Mouse (Mus musculus) erythroid progenitor cell, adult 5-6 weeks (primary cell): ENCODE measurements around the gene Klk1b3. TPM values are rescaled to one million over a fixed set of nuclear protein-coding genes. Genes with fewer than 3 reads are reported as not detected.
"Not testable (repeated sequence)": the region's sequence is repeated elsewhere in the genome, so short reads cannot be mapped to it uniquely, and the experiment has no call there.

Experiments
- ATAC-seq: replicated peaks from 2 replicates; pipeline ENCODE4 v1.8.0; 2016; ENCODE audit warnings: moderate number of reproducible peaks, mild to moderate bottlenecking, moderate TSS enrichment, inconsistent platforms; ENCODE audit not compliant: poor library complexity, low FRiP score, severe bottlenecking
- total RNA-seq, 2 experiments: library from RNA; stranded (forward) in 1 of 2; stranded (reverse) in 1 of 2; fragments of 150-400 nt in 1 of 2; fragments of 186-747, 209-891 nt in 1 of 2; gene quantifications; 2 replicates each; pipeline versions ENCODE4 v1.2.3 to v1.2.4; 2015 to 2017; ENCODE audit warnings: low replicate concordance in 2 of 2

Gene Klk1b3
- total RNA-seq, 2 experiments from 2014 or later = not detected

DNA sequence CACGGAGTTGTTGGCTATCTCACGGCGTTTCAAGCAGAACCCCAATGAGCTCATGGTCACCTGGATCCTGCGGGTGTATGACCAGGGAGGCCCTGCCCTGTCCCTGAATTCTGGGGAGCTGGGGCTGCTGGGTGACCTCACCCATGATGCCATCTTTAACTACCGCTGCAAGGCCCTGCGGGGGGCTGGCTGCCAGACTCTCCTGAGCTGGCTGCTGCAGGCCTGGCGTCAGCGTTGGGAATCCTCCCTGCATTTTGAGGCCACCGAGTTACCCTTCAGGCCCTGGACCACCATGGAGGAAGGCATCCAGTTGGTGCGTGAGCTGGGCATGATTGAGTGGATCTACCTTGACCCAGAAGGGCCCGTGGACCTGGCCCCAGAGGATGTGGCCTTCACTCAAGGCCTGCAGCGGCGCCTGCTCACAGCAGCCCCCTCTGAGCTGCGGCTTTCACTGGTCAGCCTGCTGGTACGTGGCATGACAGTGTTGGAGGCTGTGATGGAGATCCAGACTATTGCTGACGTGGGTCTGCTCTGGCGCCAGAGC is 52.8 kb downstream of the Klk1b3 start:
- ATAC-seq = not testable (repeated sequence)

Other genes starting within 250 kb of the Klk1b3 start
- gene Klk1b8, start 247.5 kb upstream of the Klk1b3 start, total RNA-seq (2015; ENCODE audit: low replicate concordance) = not detected in 2 replicates
- not detected in 2 replicates for gene Klk1b8, start 247.5 kb upstream of the Klk1b3 start, total RNA-seq (2017; ENCODE audit: low replicate concordance)
- not detected in 2 replicates for gene Klk1b1, start 231.4 kb upstream of the Klk1b3 start, total RNA-seq (2015; ENCODE audit: low replicate concordance)
- gene Klk1b1, start 231.4 kb upstream of the Klk1b3 start, total RNA-seq (2017; ENCODE audit: low replicate concordance) = not detected in 2 replicates
- gene Klk1b9, start 222.1 kb upstream of the Klk1b3 start, total RNA-seq (2015; ENCODE audit: low replicate concordance) = not detected in 2 replicates
- gene Klk1b9, start 222.1 kb upstream of the Klk1b3 start, total RNA-seq (2017; ENCODE audit: low replicate concordance) = not detected in 2 replicates
- not detected in 2 replicates for gene Klk1b11, start 202.3 kb upstream of the Klk1b3 start, total RNA-seq (2015; ENCODE audit: low replicate concordance)
- gene Klk1b11, start 202.3 kb upstream of the Klk1b3 start, total RNA-seq (2017; ENCODE audit: low replicate concordance) = not detected in 2 replicates
- gene Klk1b26, start 186.0 kb upstream of the Klk1b3 start, total RNA-seq (2015; ENCODE audit: low replicate concordance) = not detected in 2 replicates
- gene Klk1b26, start 186.0 kb upstream of the Klk1b3 start, total RNA-seq (2017; ENCODE audit: low replicate concordance) = not detected in 2 replicates
- not detected in 2 replicates for gene Klk1b27, start 145.9 kb upstream of the Klk1b3 start, total RNA-seq (2015; ENCODE audit: low replicate concordance)
- gene Klk1b27, start 145.9 kb upstream of the Klk1b3 start, total RNA-seq (2017; ENCODE audit: low replicate concordance) = not detected in 2 replicates
- not detected in 2 replicates for gene Klk1b21, start 95.9 kb upstream of the Klk1b3 start, total RNA-seq (2015; ENCODE audit: low replicate concordance)
- gene Klk1b21, start 95.9 kb upstream of the Klk1b3 start, total RNA-seq (2017; ENCODE audit: low replicate concordance) = not detected in 2 replicates
- gene Klk1b22, start 85.5 kb upstream of the Klk1b3 start, total RNA-seq (2015; ENCODE audit: low replicate concordance) = not detected in 2 replicates
- gene Klk1b22, start 85.5 kb upstream of the Klk1b3 start, total RNA-seq (2017; ENCODE audit: low replicate concordance) = not detected in 2 replicates
- not detected in 2 replicates for gene Klk1b16, start 61.4 kb upstream of the Klk1b3 start, total RNA-seq (2015; ENCODE audit: low replicate concordance)
- gene Klk1b16, start 61.4 kb upstream of the Klk1b3 start, total RNA-seq (2017; ENCODE audit: low replicate concordance) = not detected in 2 replicates
- gene Klk1b24, start 10.0 kb upstream of the Klk1b3 start, total RNA-seq (2015; ENCODE audit: low replicate concordance) = not detected in 2 replicates
- not detected in 2 replicates for gene Klk1b24, start 10.0 kb upstream of the Klk1b3 start, total RNA-seq (2017; ENCODE audit: low replicate concordance)
- gene Klk1b4, start 9.2 kb downstream of the Klk1b3 start, total RNA-seq (2015; ENCODE audit: low replicate concordance) = not detected in 2 replicates
- gene Klk1b4, start 9.2 kb downstream of the Klk1b3 start, total RNA-seq (2017; ENCODE audit: low replicate concordance) = not detected in 2 replicates
- gene Klk1b5, start 17.8 kb downstream of the Klk1b3 start, total RNA-seq (2015; ENCODE audit: low replicate concordance) = not detected in 2 replicates
- gene Klk1b5, start 17.8 kb downstream of the Klk1b3 start, total RNA-seq (2017; ENCODE audit: low replicate concordance) = not detected in 2 replicates
- gene Klk1, start 27.2 kb downstream of the Klk1b3 start, total RNA-seq (2015; ENCODE audit: low replicate concordance) = not detected in 2 replicates
- not detected in 2 replicates for gene Klk1, start 27.2 kb downstream of the Klk1b3 start, total RNA-seq (2017; ENCODE audit: low replicate concordance)
- gene Gm36864, start 38.0 kb downstream of the Klk1b3 start, total RNA-seq (2015; ENCODE audit: low replicate concordance) = not detected in 2 replicates
- gene Gm36864, start 38.0 kb downstream of the Klk1b3 start, total RNA-seq (2017; ENCODE audit: low replicate concordance) = not detected in 2 replicates
- not detected in 2 replicates for gene 1700028J19Rik, start 48.5 kb downstream of the Klk1b3 start, total RNA-seq (2015; ENCODE audit: low replicate concordance)
- gene 1700028J19Rik, start 48.5 kb downstream of the Klk1b3 start, total RNA-seq (2017; ENCODE audit: low replicate concordance) = 0.90 and 2.2 TPM in 2 replicates
- gene 2410002F23Rik, start 48.5 kb downstream of the Klk1b3 start, total RNA-seq (2015; ENCODE audit: low replicate concordance) = 16.6 and 17.6 TPM in 2 replicates
- 9.2 and 11.4 TPM in 2 replicates for gene 2410002F23Rik, start 48.5 kb downstream of the Klk1b3 start, total RNA-seq (2017; ENCODE audit: low replicate concordance)
- not detected in 2 replicates for gene Acp4, start 59.2 kb downstream of the Klk1b3 start, total RNA-seq (2015; ENCODE audit: low replicate concordance)
- not detected in 2 replicates for gene Acp4, start 59.2 kb downstream of the Klk1b3 start, total RNA-seq (2017; ENCODE audit: low replicate concordance)
- gene Gm15517, start 63.3 kb downstream of the Klk1b3 start, total RNA-seq (2015; ENCODE audit: low replicate concordance) = not detected in 2 replicates
- not detected in 2 replicates for gene Gm15517, start 63.3 kb downstream of the Klk1b3 start, total RNA-seq (2017; ENCODE audit: low replicate concordance)
- gene Clec11a, start 108.7 kb downstream of the Klk1b3 start, total RNA-seq (2015; ENCODE audit: low replicate concordance) = 2.5 TPM in 1 of 2 replicates, not detected in the other
- gene Clec11a, start 108.7 kb downstream of the Klk1b3 start, total RNA-seq (2017; ENCODE audit: low replicate concordance) = not detected in 2 replicates
- gene Shank1, start 112.1 kb downstream of the Klk1b3 start, total RNA-seq (2015; ENCODE audit: low replicate concordance) = not detected in 2 replicates
- gene Shank1, start 112.1 kb downstream of the Klk1b3 start, total RNA-seq (2017; ENCODE audit: low replicate concordance) = under 0.01 and 0.23 TPM in 2 replicates
- not detected in 2 replicates for gene Syt3, start 185.9 kb downstream of the Klk1b3 start, total RNA-seq (2015; ENCODE audit: low replicate concordance)
- gene Syt3, start 185.9 kb downstream of the Klk1b3 start, total RNA-seq (2017; ENCODE audit: low replicate concordance) = not detected in 2 replicates
- not detected in 2 replicates for gene 1700008O03Rik, start 187.6 kb downstream of the Klk1b3 start, total RNA-seq (2015; ENCODE audit: low replicate concordance)
- gene 1700008O03Rik, start 187.6 kb downstream of the Klk1b3 start, total RNA-seq (2017; ENCODE audit: low replicate concordance) = not detected in 2 replicates
- not detected in 2 replicates for gene Lrrc4b, start 230.8 kb downstream of the Klk1b3 start, total RNA-seq (2015; ENCODE audit: low replicate concordance)
- gene Lrrc4b, start 230.8 kb downstream of the Klk1b3 start, total RNA-seq (2017; ENCODE audit: low replicate concordance) = not detected in 2 replicates